Mouse (Mus musculus): ENCODE measurements at regions not wholly inside any gene's neighbourhood (a gene's known extent, or its start where the extent isn't known, plus 50 kb on each side); places are given as distances from the start of the nearest gene placed in this dataset.

DNA sequence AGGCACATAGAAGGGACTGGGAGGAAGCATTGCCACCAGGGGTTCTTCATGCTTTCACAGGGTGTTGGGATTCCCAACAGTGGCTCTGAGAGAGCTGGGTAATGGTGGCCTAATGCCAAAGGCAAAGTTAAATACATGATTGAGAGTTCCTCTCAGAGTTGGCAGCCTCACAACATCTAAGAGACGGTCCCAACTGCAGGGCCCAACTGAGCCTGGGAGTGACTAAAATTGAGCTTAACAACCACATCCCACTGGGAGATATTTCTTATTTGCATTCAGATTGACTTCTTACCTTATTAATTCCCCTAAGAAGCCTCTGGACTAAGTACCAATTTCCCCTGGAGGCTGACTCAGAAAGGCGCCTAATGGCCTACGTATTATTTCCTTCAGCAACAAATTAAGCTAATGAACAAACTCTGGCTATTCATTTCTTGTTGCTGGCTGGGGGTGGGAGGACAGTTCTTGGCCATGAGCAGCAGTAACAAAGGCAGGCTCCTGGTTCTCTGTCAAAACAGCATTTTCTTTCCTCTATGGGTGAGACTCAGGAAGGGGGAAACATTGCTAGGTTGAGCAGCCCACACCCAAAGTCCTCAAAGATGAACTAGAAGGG is 77.0 kb upstream of the Adra1d start:
- TF ChIP-seq FLI1 (IDR thresholded peaks at IDR 0.05; ENCODE audit: low read length) (no peak), GATA1 (IDR thresholded peaks at IDR 0.05; ENCODE audit: borderline replicate concordance, low read length) (no peak)

Measured in megakaryocyte, embryonic 14.5 days (primary cell).